Mouse (Mus musculus): Measurements from ENCODE around the gene Olfr552.
"Not testable (repeated sequence)": the region's sequence is repeated elsewhere in the genome, so short reads cannot be mapped to it uniquely, and the experiment has no call there.

The Olfr552 gene

GRCm38 (mm10) chr7:102597378-102598031 lies at the start of gene Olfr552:
Olfr552 (plus strand) TSS chr7:102597770.
- peak in 1 of 2 experiments; percentile 9 for DNase-seq

GRCm38 (mm10) chr7:102549570-102549969 lies 48.0 kb upstream of the Olfr552 start, which contains the start of gene Olfr549:
Olfr549 (plus strand) TSS chr7:102549870.
- DNase-seq: no peak

- DNase-seq: no peak
Measured at GRCm38 (mm10) chr7:102553279-102553678, 44.3 kb upstream of the Olfr552 start.

- peak; percentile 47 to 79 for DNase-seq
Measured at GRCm38 (mm10) chr7:102564999-102565997, 32.3 kb upstream of the Olfr552 start, which contains the start of gene Trim21. Trim21 (minus strand) TSS chr7:102565486.

- no peak for DNase-seq
Measured at GRCm38 (mm10) chr7:102566219-102566618, 31.4 kb upstream of the Olfr552 start.

- DNase-seq: no peak
Measured at GRCm38 (mm10) chr7:102571142-102571541, 26.4 kb upstream of the Olfr552 start, which contains the start of gene Olfr550. Olfr550 (plus strand) TSS chr7:102571442.

- DNase-seq: no peak
Measured at GRCm38 (mm10) chr7:102573174-102573830, 24.3 kb upstream of the Olfr552 start.

GRCm38 (mm10) chr7:102575998-102576397 lies 21.6 kb upstream of the Olfr552 start:
- DNase-seq: no peak

- DNase-seq: no peak
Measured at GRCm38 (mm10) chr7:102591786-102592185, 5.8 kb upstream of the Olfr552 start, which contains the start of gene Olfr551. Olfr551 (minus strand) TSS chr7:102591886.

- DNase-seq: no peak
Measured at GRCm38 (mm10) chr7:102618118-102618517, 20.5 kb downstream of the Olfr552 start, which contains the start of gene Olfr553. Olfr553 (minus strand) TSS chr7:102618218.

GRCm38 (mm10) chr7:102619608-102620007 lies 22.0 kb downstream of the Olfr552 start:
- DNase-seq: no peak

- peak in 1 of 2 experiments; percentile 12 for DNase-seq
Measured at GRCm38 (mm10) chr7:102620368-102620767, 22.8 kb downstream of the Olfr552 start.

- DNase-seq: peak; percentile 35 to 40
Measured at GRCm38 (mm10) chr7:102636665-102637064, 39.1 kb downstream of the Olfr552 start.

- DNase-seq: no peak
Measured at GRCm38 (mm10) chr7:102638132-102638531, 40.6 kb downstream of the Olfr552 start, which contains the start of gene Olfr554. Olfr554 (plus strand) TSS chr7:102638432.

- not testable (repeated sequence) for DNase-seq
Measured at GRCm38 (mm10) chr7:102644945-102645344, 47.4 kb downstream of the Olfr552 start.

Data from cerebellum, adult 18-20 months (tissue).